Mouse (Mus musculus) skeletal muscle tissue, adult 2 months (tissue): Measurements from ENCODE around the gene Lingo4.

ENCODE experiments used
- DNase-seq: peaks from one replicate; pipeline ENCODE4 v3.0.0-alpha.2; 2012; ENCODE audit warnings: low read depth, low spot score

Lingo4 gene

DNA sequence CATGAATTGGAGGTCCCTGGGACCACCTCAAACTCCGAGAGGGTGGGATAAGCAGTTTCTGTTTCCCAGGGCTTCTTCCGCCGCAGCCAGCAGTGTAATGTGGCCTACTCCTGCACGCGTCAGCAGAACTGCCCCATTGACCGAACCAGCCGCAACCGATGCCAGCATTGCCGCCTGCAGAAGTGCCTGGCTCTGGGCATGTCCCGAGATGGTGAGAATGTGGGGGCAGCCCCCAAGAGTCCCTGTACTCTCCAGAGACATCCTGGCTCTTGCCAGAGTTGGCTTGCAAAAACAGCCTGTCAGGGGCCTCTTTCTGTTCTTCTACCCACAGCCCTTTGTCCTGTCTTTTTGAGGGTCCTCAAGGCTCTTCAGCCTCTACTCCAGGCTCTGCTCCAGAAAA, 10.9 kb upstream of the Lingo4 start:
- DNase-seq = no peak

DNA sequence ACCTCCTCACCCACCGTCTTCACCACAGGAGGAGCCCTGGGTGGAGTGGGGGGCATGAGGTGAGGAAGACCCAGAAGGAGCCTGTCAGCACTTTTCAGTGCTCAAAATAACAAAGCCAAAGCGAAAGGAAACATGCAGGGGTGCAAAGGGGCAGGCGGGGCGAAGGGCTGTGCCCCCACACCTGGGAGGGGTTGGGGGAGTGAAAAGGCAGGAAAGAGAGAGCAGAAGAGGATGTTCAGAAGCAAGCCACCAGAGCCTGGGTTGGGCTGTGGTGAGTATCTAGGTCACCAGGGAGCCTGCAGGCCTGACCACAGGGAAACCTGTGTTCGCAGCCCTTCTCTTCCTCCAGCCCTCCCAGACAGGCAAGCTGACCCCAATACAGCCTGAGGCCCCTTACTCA, 10.3 kb upstream of the Lingo4 start:
- DNase-seq = no peak

DNA sequence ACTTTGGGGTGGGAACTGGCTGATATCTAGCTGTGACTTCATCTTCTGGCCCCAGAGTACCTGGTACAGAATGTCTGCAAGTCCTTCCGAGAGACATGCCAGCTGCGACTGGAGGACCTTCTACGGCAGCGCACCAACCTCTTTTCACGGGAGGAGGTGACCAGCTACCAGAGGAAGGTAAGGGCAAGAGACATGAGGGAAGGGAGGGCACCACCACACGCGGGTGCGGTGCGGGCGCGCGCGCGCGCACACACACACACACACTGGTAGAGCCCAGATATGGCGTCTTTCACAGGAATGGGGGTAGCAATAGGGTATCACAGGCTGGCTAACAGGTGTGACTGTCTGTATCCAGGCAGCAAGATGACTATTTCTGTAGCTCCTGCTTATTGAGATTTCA, 8.9 kb upstream of the Lingo4 start:
- DNase-seq = no peak

DNA sequence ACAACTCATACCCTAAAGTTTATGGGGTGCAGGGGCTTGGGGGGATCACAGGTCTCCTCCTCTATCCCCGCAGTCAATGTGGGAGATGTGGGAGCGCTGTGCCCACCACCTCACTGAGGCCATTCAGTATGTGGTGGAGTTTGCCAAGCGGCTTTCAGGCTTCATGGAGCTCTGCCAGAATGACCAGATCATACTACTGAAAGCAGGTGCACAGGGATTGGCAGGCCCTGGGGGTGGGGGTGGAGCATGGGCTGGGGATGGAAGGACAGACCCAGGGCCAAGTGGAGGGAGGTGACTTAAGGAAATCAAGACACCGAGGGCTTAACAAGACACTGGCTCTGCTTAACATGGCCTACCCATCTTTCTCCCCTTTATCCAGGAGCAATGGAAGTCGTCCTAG, 7.3 kb upstream of the Lingo4 start:
- DNase-seq = no peak

DNA sequence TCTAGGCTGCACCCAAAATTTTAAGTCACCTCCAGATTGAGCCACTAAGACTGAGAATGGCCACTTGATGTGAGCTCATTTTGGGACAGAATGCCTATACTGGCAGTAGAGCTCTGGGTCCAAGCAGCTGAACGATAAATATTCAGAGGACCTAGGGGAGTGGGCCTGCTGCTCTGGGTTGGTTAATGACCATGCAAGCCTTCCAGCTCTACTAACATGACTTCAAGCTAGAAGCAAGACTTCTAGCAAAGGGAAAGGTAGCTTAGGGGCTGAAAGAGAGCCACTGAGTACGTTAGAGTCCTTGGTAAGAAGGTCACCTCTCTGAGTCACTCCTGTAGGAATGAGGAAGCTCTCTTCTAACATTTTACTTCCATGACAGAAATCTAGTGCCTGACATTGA, 6.2 kb upstream of the Lingo4 start:
- DNase-seq = no peak

DNA sequence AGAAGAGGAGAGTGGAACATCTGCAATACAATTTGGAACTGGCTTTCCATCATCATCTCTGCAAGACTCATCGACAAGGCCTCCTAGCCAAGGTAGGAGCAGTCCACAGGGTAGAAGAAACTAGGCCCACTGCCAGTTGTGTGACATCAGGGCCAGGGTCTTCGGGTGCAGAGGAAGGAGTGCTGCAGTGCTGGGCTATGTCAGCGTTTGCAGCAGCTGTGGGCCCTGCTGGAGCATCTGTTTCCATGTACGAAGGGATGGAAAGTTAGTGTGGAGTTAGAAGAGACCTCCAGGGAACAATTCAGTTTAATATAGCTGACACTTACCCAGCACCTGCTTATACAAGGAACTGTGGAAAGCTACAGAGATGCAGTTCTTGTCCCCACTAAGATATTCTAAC, 5.3 kb upstream of the Lingo4 start:
- DNase-seq = no peak

DNA sequence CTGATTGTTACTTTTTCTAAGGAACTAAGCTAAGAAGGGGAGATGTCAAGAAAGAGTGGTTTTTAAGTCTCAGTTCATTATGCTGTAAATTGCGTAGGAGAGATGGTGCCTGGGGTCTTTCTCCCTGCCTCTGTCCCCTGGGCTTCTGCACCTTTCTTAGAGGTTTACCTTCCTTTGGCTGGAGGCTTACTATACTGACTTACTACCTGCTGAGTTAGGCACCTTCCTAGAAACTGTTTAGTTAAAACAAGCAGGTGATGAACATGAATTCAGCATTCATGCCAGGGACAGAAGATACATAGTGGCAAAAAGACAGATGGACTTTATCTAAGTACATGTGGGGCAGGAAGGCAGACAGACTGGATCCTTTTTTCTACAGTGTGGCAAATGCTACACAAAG, 2.0 kb upstream of the Lingo4 start:
- no peak for DNase-seq

DNA sequence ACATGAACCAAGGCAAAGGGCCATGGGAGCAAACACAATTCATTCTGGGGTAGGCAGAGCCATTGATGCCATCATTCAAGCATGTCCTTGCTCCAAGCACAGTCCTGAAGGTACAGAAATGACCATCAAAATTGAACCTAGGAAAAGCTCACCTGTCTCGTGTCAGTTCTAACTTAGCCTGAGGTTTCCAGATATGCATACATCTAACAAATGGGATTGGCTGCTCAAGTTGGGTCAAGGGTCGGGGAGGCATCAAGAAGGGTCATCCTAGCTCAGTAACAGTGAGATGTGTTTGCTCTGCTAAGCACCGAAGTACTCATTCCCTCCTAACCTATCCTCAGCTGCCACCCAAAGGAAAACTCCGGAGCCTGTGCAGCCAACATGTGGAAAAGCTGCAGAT, 1.5 kb upstream of the Lingo4 start:
- DNase-seq = no peak

DNA sequence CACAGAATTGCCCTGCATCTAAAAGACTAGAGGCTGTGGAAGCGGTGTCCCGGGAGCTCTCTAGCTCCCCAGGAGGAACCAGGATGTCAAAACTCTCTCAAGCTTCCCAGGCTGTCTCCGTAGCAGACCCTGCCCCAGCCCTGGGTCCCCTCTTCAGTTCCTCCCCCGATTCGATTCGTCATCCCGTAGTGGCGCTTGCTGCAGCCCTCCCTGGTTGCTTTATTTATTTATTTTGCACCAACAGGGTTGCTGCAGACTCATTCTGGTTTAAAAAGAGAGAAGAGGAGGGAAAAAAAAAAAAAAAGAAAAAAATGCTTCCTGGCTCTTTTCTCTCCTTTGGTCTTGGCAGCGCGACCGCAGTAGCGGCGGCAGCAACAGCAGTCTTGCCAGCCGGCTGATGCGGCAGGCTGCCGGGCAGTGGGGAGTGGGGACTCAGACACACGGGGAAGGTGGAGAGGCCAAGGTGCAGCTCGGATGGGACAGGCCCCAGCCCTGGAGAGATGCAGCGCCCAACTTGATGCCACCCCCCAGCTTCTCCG, 695 bp downstream of the Lingo4 start:
- no peak for DNase-seq

DNA sequence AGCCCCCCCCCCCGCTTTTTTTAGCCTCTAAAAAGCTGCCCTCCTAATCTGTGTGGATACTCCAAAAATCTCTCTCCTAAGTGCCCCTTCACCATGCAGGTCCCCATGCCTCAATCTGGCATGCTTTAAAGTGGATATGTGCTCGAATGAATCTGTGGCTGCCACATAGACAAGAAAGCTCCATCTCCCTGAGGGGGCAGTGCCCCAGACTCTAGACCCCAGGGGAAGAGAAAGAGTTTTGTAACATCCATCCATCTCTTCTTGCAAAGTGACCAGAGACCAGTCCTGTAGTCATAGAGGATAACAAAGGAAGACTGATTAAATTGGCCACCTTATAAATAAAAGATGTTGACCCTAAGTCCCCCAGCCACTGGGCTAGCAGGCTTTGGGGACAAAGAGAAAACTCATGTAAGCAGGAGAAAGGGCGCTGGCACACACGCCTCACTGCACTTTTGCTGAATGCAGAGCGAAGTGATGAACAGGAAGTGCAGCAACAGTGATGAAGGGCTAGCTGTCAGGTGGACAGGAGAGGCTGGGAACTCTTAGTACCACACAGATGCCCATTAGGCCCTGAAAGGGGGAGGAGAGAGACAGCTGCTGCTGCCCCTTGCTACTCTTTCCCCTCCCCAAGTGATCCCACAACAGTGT, 1.5 kb downstream of the Lingo4 start:
- no peak for DNase-seq

DNA sequence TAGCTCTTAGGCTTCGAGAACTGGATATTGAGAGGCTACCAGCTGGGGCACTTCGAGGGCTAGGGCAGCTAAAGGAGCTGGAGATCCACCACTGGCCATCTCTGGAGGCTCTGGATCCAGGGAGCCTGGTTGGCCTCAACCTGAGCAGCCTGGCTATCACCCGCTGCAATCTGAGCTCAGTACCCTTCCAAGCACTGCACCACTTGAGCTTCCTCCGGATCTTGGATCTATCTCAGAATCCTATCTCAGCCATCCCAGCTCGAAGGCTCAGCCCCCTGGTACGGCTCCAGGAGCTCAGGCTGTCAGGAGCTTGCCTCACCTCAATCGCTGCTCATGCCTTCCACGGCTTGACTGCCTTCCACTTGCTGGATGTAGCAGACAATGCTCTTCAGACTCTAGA, 4.1 kb downstream of the Lingo4 start:
- DNase-seq = no peak

DNA sequence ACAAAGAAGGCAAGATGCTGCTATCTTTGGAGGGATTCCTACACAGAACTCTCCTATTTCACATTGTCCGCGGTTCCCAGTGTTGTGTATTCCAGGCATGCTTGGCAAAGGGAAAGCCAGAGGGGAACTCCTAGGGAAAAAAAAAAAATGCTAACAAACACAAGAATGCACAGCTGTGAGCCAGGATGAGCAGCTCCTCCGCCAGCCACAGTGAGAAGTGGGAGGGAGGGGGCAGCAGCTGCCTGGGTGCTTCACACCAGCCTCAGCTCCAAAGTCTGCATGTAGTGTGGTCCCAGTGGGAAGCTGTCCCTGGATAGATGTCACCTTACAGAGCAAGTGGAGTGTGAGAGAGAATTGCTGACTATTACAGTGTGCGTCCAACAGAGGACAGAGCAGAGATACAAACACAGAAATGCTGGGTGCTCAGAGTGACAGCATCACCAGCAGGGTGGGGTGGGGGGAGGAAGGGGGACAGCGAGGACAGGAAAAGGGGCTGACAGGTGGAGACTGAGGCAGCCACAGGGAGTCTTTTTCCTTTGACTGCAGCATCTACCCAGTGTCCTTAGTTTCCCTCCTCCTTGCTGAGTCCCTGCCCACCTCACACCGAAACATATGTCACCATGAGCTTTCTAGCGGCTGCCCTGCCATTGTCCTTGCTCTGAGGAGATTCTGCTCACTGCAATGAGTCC, 6.2 kb downstream of the Lingo4 start:
- no peak for DNase-seq

DNA sequence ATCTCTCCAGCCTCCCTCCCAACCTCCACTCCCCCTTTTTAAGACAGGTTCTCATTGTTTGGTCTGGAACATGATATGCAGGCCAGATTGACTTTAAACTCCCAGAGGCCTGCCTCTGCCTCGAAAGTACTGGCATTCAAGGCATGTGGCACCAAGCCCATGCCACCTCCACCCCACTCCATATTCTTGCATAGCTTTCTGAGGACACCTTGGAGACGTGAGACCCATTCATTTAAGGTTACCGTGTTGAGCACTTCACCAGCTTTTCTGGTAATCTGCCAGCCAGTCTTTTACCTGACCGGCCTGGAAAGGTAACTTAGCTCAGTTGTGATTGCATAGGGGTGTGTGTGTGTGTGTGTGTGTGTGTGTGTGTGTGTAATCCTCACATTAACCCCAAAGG, 7.2 kb downstream of the Lingo4 start:
- DNase-seq = no peak

DNA sequence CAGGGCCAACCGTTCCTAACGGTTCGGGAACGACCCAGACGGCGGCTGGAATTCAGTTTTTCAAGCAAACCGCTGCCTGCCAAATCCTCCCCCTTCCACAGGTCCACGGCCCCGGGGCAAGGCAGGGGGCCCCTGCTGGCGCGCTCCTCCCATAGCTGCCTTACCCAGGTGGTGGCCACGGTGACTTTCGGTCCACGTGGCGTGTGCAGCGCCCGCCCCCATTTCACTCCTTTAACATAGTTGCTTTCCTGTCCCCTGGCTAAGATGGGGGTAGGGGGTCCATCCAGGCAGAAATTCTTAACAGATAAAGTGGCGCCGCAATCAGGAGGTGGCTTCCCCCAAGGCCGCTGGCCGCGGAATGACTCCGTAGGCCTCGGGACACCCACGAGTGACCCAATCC, 14.2 kb downstream of the Lingo4 start:
- no peak for DNase-seq

DNA sequence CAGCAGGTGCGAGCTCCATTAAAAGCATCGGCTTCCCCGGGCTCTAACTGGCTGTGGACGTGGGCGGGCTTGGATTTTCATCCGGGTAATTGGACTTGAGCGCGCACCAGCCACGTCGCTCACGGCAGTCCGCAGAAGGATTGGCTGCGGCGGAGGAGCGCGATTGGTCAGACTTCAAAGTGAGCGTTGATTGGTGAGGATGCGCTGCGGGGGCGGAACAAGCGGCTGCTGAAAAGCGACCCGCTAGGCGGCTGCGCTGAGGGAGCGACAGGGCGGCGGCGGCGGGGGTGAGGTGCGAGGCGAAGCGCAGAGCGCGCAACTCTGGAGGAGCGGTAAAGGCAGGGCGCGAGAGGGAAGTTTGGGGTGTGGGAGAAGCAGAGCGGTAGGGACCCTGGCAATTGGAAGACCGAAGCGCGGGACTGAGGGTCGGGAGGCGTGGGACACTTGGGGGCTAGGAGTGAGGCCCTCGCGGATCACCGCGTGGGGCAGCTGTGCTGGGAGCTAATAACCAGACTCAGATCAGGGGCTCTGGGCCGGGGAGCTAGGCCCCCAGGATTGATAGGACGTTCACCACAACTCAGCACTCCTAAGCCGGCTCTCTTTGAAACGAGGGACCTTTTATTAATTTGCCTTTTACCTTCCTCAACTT, 14.8 kb downstream of the Lingo4 start, which contains the start of gene Tdrkh:
Tdrkh (plus strand) TSS at position 243 of the 649 bp plus-strand sequence.
- DNase-seq = peak; percentile 93

DNA sequence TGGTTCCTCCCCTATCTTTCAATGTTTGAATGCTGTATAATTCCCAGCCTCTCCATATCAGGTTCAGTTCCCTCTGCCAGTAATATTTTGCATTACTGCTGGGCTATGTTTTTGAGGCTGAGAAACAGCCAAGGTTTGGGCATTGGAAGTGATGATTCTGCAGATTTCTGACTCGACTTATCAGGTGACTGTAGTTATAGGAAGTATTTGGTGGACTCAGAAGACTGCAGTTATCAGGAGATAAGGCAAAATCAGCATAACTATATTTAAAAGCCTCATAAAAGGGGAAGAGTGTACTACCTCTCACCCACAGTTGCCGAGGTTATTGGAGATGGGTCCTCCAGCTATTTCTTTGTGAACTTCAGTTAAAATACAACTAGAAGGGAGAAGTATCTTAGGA, 32.7 kb downstream of the Lingo4 start:
- no peak for DNase-seq

DNA sequence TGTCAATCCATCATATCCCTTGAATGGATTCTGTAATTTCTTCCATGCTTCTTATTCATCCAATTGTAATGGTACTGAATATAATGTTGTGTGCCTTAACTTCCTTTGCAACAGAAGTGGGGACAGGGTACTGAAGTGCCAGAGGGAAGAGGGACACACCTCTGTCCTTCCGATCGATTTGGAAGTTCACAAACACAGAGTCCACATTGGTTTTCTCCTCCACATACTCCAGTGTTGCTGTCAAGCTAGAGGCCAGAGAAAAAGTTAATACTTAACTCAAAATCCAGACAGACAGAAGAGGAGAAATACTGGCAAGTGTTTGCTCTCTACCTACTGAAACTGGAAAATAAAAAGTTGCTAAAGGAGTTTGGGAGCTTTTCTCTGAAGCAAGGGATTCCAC, 36.0 kb downstream of the Lingo4 start:
- DNase-seq = no peak

DNA sequence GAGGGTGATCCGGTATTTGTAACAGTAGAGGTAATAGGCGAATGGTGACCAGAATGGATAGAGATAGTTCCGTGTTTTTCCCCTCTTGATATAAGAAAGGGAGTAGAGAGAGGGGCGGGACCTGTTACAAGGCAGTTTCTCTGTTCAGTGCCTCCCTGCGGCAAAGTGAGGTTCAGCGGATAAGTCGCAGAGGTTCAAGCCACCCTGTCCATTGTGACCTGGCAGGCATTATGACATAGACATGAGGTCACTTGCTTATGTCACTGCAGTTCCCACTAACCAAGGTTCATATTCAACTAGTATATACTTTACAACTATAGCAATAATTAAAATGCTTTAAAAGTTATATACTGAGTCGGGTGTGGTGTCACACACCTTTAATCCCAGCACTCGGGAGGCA, 38.1 kb downstream of the Lingo4 start:
- no peak for DNase-seq

DNA sequence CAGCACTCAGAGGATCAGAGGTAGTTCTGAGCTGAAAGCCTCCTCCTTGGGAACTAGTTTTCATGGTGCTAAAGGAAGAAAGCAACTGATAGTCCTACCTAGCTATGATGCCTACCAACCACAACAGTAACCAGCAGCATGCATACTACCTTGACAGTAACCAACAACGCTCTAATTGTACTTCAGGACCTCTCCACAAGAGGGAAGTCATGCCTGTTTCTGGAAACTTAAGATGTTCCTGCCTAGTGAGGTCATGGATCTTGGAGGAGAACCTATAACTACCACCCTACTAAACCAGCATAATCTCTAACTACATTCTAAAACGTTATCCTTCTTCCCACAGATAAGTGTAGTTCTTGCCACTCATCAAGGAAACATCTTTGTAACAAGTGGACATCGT, 42.9 kb downstream of the Lingo4 start:
- no peak for DNase-seq

DNA sequence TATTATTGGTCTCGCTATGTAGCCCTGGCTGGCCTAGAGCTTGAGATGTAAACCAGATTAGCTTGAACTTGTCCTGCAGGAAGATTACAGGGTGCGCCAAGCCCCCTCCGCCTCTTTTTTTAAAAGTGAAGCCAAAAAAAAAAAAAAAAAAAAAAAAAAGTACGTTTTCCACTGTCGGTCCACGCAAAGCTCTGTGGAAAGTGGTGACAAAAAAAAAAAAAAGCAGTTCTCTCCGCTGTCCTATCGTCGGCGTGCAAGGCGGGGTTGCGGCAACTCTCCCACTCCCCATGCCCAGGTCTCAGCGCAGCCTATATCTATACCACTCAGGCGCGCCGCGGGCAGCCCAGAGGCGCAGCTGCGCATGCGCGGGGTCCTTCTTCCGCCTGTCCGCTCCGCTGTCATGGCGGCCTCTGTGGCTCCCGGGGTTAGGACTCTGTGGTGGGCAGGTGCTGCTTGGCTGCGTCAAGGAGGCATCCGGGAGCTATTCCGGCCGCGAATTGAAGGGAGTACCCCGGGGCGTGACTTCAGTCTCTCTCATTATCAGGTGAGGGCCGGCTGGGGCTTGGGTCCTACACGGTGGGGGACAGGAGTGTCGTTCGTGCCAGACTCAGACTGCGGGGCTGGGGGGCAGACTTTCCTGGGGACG, 44.8 kb downstream of the Lingo4 start, which contains the start of gene Mrpl9:
Mrpl9 (plus strand) TSS at position 368 of the 646 bp plus-strand sequence.
- peak; percentile 95 for DNase-seq

DNA sequence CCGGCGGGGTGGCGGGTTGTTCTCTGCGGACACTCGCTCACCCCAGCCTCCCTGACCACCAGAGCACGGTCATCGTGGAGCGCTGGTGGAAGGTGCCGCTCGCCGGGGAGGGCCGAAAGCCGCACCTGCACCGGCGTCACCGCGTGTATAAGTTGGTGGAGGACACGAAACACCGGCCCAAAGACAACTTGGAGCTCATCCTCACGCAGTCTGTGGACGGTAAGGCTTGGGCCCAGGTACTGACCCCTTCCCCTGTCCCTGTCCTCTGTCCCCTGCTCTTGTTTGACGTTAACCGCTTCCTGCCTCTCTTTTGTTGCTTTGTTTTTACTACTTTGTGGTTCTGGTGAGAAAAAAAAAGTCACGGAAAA, 45.3 kb downstream of the Lingo4 start, which contains the start of gene Oaz3:
Oaz3 (minus strand) TSS at position 319 of the 368 bp plus-strand sequence.
- DNase-seq = no peak

DNA sequence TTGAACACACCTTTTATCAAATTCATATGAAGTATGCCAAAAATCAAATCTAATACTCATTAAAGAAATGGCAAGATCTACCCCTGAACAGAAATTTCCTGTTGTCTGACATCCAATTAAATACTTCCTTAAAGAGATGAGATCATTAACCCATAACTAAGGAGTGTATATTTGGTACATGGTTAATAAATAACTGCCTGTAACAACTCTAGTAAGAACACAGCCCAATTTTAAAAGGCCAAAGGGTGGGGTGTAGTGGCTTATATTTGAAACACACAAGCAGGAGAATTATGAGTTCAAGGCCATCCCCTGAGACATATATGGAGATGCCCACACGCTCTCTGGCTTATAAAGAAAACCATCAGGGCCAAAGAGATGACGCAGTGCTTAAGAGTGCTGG, 51.1 kb downstream of the Lingo4 start:
- no peak for DNase-seq
